Mouse (Mus musculus): ENCODE results near the gene Scd1.

DNA sequence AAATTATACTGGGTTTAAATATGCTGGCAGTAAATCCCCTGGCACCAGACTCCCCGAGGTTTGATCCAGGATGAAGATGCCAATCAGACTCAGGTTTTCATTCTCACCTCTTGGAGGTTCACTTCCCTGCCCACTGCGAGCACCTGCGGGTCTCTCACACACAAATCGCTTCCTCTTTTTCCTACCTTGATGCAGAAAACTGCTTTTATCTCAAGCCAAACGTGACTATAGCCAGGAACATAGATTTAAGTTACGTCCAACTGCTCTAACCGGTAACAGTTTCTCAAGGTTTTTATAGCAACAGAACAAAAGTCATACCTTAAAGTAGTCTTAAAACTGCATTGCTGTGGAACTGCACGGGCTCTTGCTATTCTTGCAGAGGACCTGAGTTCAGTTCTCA, 58.0 kb downstream of the Scd1 start:
- TF ChIP-seq CTCF (IDR thresholded peaks at IDR 0.05; ENCODE audit: extremely low read depth, insufficient read depth, insufficient read length, insufficient replicate concordance) (no peak), POLR2A (IDR thresholded peaks at IDR 0.05; ENCODE audit: low read depth, low read length) (no peak)

Data from spleen, adult 2 months (tissue).